Mouse (Mus musculus): ENCODE measurements around the gene 1600002K03Rik. TPM values are rescaled to one million over a fixed set of nuclear protein-coding genes. Genes with fewer than 3 reads are reported as not detected.

1600002K03Rik gene
- total RNA-seq, 2 experiments from 2014 or later = 3.4 to 3.8 TPM

- DNase-seq (ENCODE audit: low spot score in 2 of 2) = no peak
Observed at GRCm38 (mm10) chr10:80152873-80153260, 19.9 kb upstream of the 1600002K03Rik start.

- no peak for DNase-seq (ENCODE audit: low spot score in 2 of 2)
Observed at GRCm38 (mm10) chr10:80153713-80154112, 19.0 kb upstream of the 1600002K03Rik start.

- DNase-seq (ENCODE audit: low spot score in 2 of 2) = no peak
Observed at GRCm38 (mm10) chr10:80154384-80154783, 18.4 kb upstream of the 1600002K03Rik start.

GRCm38 (mm10) chr10:80155277-80155676 lies 17.5 kb upstream of the 1600002K03Rik start:
- no peak for DNase-seq (ENCODE audit: low spot score in 2 of 2)

- DNase-seq (ENCODE audit: low spot score in 2 of 2) = no peak
Observed at GRCm38 (mm10) chr10:80156002-80156751, 16.6 kb upstream of the 1600002K03Rik start.

GRCm38 (mm10) chr10:80156752-80157053 lies 16.0 kb upstream of the 1600002K03Rik start:
- DNase-seq (ENCODE audit: low spot score in 2 of 2) = no peak

- no peak for DNase-seq (ENCODE audit: low spot score in 2 of 2)
Observed at GRCm38 (mm10) chr10:80157141-80157929, 15.4 kb upstream of the 1600002K03Rik start.

- no peak for DNase-seq (ENCODE audit: low spot score in 2 of 2)
Observed at GRCm38 (mm10) chr10:80158307-80158986, 14.3 kb upstream of the 1600002K03Rik start.

GRCm38 (mm10) chr10:80159021-80159560 lies 13.7 kb upstream of the 1600002K03Rik start:
- no peak for DNase-seq (ENCODE audit: low spot score in 2 of 2)

- DNase-seq (ENCODE audit: low spot score in 2 of 2) = peak; percentile 97 to 98
Observed at GRCm38 (mm10) chr10:80159561-80160454, 12.9 kb upstream of the 1600002K03Rik start.

- peak in 1 of 2 experiments; percentile 81 for DNase-seq (ENCODE audit: low spot score in 2 of 2)
Observed at GRCm38 (mm10) chr10:80160455-80161371, 12.0 kb upstream of the 1600002K03Rik start.

- DNase-seq (ENCODE audit: low spot score in 2 of 2) = no peak
Observed at GRCm38 (mm10) chr10:80161522-80162242, 11.1 kb upstream of the 1600002K03Rik start.

GRCm38 (mm10) chr10:80162243-80162608 lies 10.5 kb upstream of the 1600002K03Rik start:
- no peak for DNase-seq (ENCODE audit: low spot score in 2 of 2)

GRCm38 (mm10) chr10:80162716-80163299 lies 9.9 kb upstream of the 1600002K03Rik start:
- no peak for DNase-seq (ENCODE audit: low spot score in 2 of 2)

GRCm38 (mm10) chr10:80163721-80164120 lies 9.0 kb upstream of the 1600002K03Rik start:
- no peak for DNase-seq (ENCODE audit: low spot score in 2 of 2)

GRCm38 (mm10) chr10:80164161-80164997 lies 8.4 kb upstream of the 1600002K03Rik start:
- no peak for DNase-seq (ENCODE audit: low spot score in 2 of 2)

GRCm38 (mm10) chr10:80164998-80165344 lies 7.8 kb upstream of the 1600002K03Rik start:
- peak; percentile 90 to 94 for DNase-seq (ENCODE audit: low spot score in 2 of 2)
